Mouse (Mus musculus) brain, embryonic 14.5 days (tissue): ENCODE data around the gene Sftpa1. TPM values are rescaled to one million over a fixed set of nuclear protein-coding genes. Genes with fewer than 3 reads are reported as not detected.

ENCODE experiments used
- DNase-seq: peaks from one replicate; pipeline ENCODE4 v3.0.0-alpha.2; 2011; ENCODE audit warnings: low read depth
- CTCF ChIP-seq: fragments of 200-500 bp; IDR thresholded peaks from 2 replicates; pipeline ENCODE4 v1.5.1; 2012; ENCODE audit warnings: inconsistent platforms, mild to moderate bottlenecking, moderate library complexity, borderline replicate concordance; ENCODE audit not compliant: insufficient read depth, insufficient read length; ENCODE audit errors: extremely low read depth
- POLR2A ChIP-seq: fragments of 200-500 bp; IDR thresholded peaks from 2 replicates; pipeline ENCODE4 v1.6.1; 2012; ENCODE audit warnings: mild to moderate bottlenecking, inconsistent platforms, borderline replicate concordance; ENCODE audit not compliant: poor library complexity, insufficient read depth, insufficient read length, severe bottlenecking; ENCODE audit errors: extremely low read depth
- polyA plus RNA-seq: library from polyadenylated mRNA; depleted of rRNA; stranded (reverse); fragments of >200 nt; gene quantifications from 2 replicates; pipeline ENCODE4 v1.2.3, GENCODE M21; 2012; rRNA removed

Sftpa1 gene
- not detected in 2 replicates for polyA plus RNA-seq

- no peak for DNase-seq
- TF ChIP-seq POLR2A (no peak), CTCF (no peak)
Observed at GRCm38 (mm10) chr14:41131540-41131939, at the start of gene Sftpa1. Gene Sftpa1, plus strand, starts transcription at chr14:41131782.

DNA sequence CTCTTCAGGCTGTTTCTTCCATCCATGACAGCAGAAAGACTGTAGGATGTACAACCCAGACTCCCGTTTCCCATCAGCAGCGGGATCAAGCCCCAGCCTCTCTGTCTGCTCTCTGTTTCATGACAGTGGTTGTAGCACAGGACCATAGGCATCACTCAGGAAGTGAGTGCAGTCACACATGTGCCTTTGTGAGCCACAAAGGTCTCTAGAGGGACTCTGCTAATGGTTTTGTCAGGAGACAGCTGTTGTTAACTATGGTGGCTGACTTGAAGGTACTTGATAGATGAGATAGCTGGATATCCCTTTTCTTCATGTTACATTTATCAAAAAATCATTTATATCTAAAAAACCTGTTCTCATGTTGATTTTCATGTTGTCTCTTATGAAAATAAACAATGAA, 49.2 kb upstream of the Sftpa1 start:
- TF ChIP-seq CTCF = no peak
- no peak for TF ChIP-seq POLR2A
- no peak for DNase-seq

DNA sequence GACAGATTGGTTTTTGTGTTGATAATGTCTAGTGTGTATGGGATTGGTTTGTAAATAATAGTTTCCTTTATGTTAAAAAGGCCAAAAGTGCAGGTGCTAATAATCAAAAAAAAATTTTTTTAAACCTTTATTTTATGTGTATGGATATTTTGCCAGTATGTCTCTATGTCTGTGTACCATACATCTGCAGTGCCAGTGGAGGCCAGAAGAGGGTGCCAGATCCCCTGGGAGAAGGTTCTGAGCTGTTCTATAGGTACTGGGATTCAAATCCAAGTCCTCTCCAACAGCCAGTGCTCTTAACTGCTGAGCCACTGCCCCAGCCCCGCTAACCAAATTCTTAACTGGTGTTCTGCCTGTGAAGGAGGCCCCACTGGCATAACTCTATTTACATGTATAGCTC, 44.1 kb upstream of the Sftpa1 start:
- TF ChIP-seq CTCF (peak; percentile 37; the same call in 1 of the 2 replicates), POLR2A (no peak)

DNA sequence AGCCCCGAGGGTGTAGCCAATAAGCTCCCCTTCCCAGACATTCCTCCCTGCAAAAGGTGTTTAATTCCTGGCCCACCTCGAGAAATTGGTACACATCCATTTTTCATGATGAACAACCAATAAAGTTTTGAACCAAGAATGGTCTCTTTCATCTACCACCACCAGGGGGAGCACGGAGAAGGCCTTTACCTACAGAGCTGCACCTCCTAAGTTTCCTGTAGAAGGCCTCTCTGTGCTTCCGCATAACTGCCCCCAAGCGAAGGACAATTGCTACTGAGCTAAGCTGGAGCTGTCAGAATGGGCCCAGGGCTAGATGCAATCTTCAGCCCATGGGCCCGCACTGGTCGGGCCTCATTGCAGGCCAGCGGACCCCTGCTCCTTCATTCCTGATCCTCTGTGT, 40.8 kb upstream of the Sftpa1 start:
- DNase-seq = peak; percentile 15
- peak; percentile 48; the same call in 1 of the 2 replicates for TF ChIP-seq CTCF
- no peak for TF ChIP-seq POLR2A

More for the DNA sequence above, 44.1 kb upstream of the Sftpa1 start:
- DNase-seq = peak; percentile 6

DNA sequence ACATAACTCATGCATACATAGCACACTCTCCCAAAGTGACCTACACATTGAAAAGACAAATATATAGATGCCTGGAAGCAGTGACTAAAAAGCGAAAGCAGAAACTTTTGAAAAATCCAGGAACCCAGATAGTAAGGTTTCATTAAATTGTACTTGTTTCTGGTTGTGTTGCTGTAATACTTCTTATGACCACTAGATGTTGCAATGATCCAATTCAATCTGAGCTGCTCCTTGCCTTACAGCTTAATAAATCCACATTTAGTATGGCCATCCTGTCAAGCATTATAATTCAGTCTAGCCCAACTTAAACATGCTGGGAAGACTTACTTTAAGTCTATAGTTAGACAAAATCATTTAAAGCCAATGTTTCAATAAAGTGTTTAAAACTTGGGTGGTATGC, 37.5 kb upstream of the Sftpa1 start:
- TF ChIP-seq CTCF (peak; percentile 32; the same call in 1 of the 2 replicates), POLR2A (no peak)
- peak; percentile 45 for DNase-seq

- DNase-seq = no peak
- TF ChIP-seq CTCF (no peak), POLR2A (no peak)
Observed at GRCm38 (mm10) chr14:41096296-41096860, 35.2 kb upstream of the Sftpa1 start.

GRCm38 (mm10) chr14:41098726-41099125, 32.9 kb upstream of the Sftpa1 start:
- no peak for DNase-seq
- TF ChIP-seq POLR2A = no peak
- no peak for TF ChIP-seq CTCF

GRCm38 (mm10) chr14:41100712-41101111, 30.9 kb upstream of the Sftpa1 start:
- no peak for DNase-seq

GRCm38 (mm10) chr14:41101242-41101641, 30.3 kb upstream of the Sftpa1 start:
- no peak for TF ChIP-seq POLR2A
- TF ChIP-seq CTCF = no peak
- no peak for DNase-seq

More at GRCm38 (mm10) chr14:41100712-41101111, 30.9 kb upstream of the Sftpa1 start:
- TF ChIP-seq POLR2A (no peak), CTCF (no peak)

DNA sequence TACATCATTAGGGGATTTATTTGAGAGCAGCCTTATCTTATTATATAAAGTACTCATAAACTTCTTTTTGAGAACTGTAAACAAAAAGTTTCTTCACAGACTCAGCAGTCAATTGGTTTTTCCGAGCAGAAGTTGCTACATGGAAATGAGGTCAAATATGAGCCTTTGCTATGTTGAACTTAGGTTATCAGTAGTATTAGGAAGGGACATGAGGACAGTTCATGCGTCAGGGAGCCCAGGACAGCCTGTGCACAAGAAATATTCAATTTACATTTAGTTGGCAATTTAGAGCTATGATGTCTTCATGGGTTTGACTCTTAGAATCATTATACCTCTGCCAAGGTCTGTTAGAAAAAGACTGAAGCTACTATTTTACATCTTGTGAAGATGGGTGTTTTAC, 29.3 kb upstream of the Sftpa1 start:
- TF ChIP-seq POLR2A (no peak), CTCF (no peak)
- no peak for DNase-seq

GRCm38 (mm10) chr14:41104853-41105444, 26.6 kb upstream of the Sftpa1 start, which contains the start of gene Mat1a:
Gene Mat1a, plus strand, starts transcription at chr14:41105035.
- no peak for TF ChIP-seq POLR2A
- no peak for TF ChIP-seq CTCF
- no peak for DNase-seq
